Mouse (Mus musculus) stomach, postnatal 0 days (tissue): ENCODE measurements around the gene Zfp59. TPM values are rescaled to one million over a fixed set of nuclear protein-coding genes. Genes with fewer than 3 reads are reported as not detected.
A peak's percentile ranks its signal among the peaks of the same experiment; 100 is the strongest.

Experiments
- ATAC-seq: fragments of 200-750 bp; cut with Nextera tagmentation; 2 replicates; pipeline ENCODE4 v1.8.0; 2017; ENCODE audit not compliant: low FRiP score, low TSS enrichment
- DNase-seq: peaks from one replicate; pipeline ENCODE4 v3.0.0-alpha.2; 2016; ENCODE audit warnings: low spot score
- H3K27ac ChIP-seq: fragments of 300-500 bp; sonication (generic); replicated peaks from 2 replicates; pipeline ENCODE4 v1.5.1; 2014; ENCODE audit warnings: mild to moderate bottlenecking, control low read depth
- H3K27me3 ChIP-seq: fragments of 300-500 bp; sonication (generic); 2 replicates; pipeline ENCODE4 v1.6.1; 2014; ENCODE audit warnings: low read length; ENCODE audit not compliant: control insufficient read depth, insufficient read depth
- H3K36me3 ChIP-seq: fragments of 300-500 bp; sonication (generic); 2 replicates; pipeline ENCODE4 v1.6.1; 2014; ENCODE audit warnings: low read length, mixed read lengths; ENCODE audit not compliant: control insufficient read depth, insufficient read depth
- H3K4me1 ChIP-seq: fragments of 300-500 bp; sonication (generic); replicated peaks from 2 replicates; pipeline ENCODE4 v1.6.1; 2014; ENCODE audit warnings: antibody characterized with exemption; ENCODE audit not compliant: control insufficient read depth, insufficient read depth
- H3K4me2 ChIP-seq: fragments of 300-500 bp; sonication (generic); replicated peaks from 2 replicates; pipeline ENCODE4 v1.6.1; 2014; ENCODE audit warnings: low read depth, mild to moderate bottlenecking, control low read depth, moderate library complexity
- H3K4me3 ChIP-seq: fragments of 300-500 bp; sonication (generic); 2 replicates; pipeline ENCODE4 v1.5.1; 2014; ENCODE audit warnings: low read depth, low read length, control low read depth
- H3K9ac ChIP-seq: fragments of 300-500 bp; sonication (generic); 2 replicates; pipeline ENCODE4 v1.6.1; 2014; ENCODE audit warnings: mild to moderate bottlenecking, low read length, control low read depth, mixed read lengths
- H3K9me3 ChIP-seq: fragments of 300-500 bp; sonication (generic); 2 replicates; pipeline ENCODE4 v1.6.1; 2016; ENCODE audit warnings: low read length; ENCODE audit not compliant: control insufficient read depth
- CTCF ChIP-seq: IDR thresholded peaks from 2 replicates; pipeline ENCODE4 v1.5.1; 2016; ENCODE audit warnings: antibody characterized with exemption, low read depth, mild to moderate bottlenecking, moderate library complexity
- EP300 ChIP-seq: optimal IDR thresholded peaks from 2 replicates; pipeline ENCODE3; 2016; ENCODE audit warnings: antibody characterized with exemption
- WGBS: fragments of 180-500 bp; shearing (Covaris S2); extraction: QIAGEN DNeasy Blood & Tissue Kit; methylation state at CpG from one replicate; pipeline ENCODE4 v1.1.7; 2014; 5-methylcytosine and 5-hydroxymethylcytosine counted together
- polyA plus RNA-seq: library from polyadenylated mRNA; unstranded; fragments of >200 nt; fragmentation: Nextera tagmentation; extraction: Ambion mirVana; gene quantifications from 2 replicates; pipeline ENCODE4 v1.2.1, GENCODE M21; 2015

Zfp59 gene
- polyA plus RNA-seq, 1 experiment from 2014 or later, result 3.0 TPM

DNA sequence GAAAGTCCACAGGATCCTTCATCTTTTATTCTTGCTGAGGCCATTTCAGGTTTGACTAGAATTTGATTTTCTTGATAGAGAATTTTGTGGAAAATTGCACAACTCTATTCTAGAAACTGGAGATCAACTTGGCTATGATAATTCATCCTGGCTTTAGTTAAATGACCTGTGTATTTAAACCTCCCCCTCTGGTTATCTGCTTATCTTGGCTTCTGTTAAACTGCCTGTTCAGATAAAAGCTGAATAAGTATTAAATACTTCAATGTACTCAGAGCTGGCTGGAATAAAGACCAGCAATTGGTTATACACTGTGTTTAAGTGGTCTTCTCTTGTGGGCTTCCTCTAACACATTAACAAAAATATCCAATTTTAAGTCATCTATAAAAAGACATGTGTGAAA lies 15.8 kb upstream of the Zfp59 start:
- ATAC-seq, result no peak
- no peaks in the 10 kb centered on the region for H3K4me1 ChIP-seq
- H3K4me2 ChIP-seq, result no peak overlapping the region
- H3K27me3 ChIP-seq, result no peaks in the 10 kb centered on the region
- TF ChIP-seq EP300, result no peak
- no peak for TF ChIP-seq CTCF
- DNase-seq, result no peak
- no peak overlapping the region for H3K27ac ChIP-seq
- no peak overlapping the region for H3K9ac ChIP-seq
- peaks cover 3% of the 10 kb centered on the region; the same call in 1 of the 2 replicates for H3K36me3 ChIP-seq
- no peaks in the 10 kb centered on the region for H3K9me3 ChIP-seq
- H3K4me3 ChIP-seq, result no peak overlapping the region

DNA sequence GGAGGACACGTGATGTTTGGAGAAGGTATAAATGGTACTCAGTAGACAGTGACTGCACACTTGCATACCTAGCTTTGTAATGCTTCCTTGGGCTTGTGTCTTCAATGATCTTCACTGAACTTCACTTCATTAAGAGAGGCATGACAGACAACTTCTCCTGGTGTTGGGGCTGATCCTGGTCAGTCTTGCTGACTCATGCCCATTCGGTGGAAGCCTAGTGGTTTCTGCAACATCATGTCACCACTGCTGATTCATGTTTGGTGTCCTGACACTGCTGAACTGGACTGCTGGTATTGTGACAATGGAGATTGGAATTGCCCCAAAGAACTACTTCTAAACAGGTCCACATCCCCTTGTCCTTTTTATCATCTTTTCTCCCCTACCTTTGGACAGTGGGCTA lies 4.3 kb upstream of the Zfp59 start:
- Histone ChIP-seq H3K9ac (no peak overlapping the region), H3K27me3 (no peaks in the 10 kb centered on the region), H3K4me2 (no peak overlapping the region), H3K4me3 (no peak overlapping the region), H3K4me1 (no peaks in the 10 kb centered on the region), H3K27ac (no peak overlapping the region), H3K36me3 (no peaks in the 10 kb centered on the region), H3K9me3 (no peaks in the 10 kb centered on the region)
- 83% methylated on average over 2 of the region's 2 CpGs for WGBS
- DNase-seq (no peak), ATAC-seq (no peak)
- TF ChIP-seq CTCF, result no peak
- no peak for TF ChIP-seq EP300

DNA sequence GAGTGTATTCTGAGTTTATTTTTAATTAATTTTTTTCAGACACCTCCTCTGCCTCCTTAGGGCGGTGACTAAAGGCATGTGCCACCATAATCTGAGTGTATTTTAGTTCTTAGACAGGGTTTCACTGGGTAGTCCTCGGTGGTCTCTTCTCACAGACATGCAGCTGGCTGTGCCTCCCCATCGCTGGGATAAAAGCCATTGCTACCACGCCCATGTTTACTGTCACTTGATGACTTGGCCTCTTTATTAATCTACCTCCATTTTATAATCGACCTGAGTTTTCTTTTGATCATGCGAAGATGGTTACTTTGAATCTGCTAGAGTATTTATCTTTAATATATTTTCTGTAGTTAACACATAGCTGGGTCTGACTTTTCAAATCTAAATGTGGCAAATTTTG lies 511 bp upstream of the Zfp59 start:
- Histone ChIP-seq H3K4me3 (peak overlapping the region; percentile 42), H3K9ac (peak overlapping the region; percentile 56), H3K9me3 (no peaks in the 10 kb centered on the region), H3K4me2 (peak overlapping the region; percentile 34), H3K4me1 (no peaks in the 10 kb centered on the region), H3K36me3 (no peaks in the 10 kb centered on the region), H3K27ac (peak overlapping the region; percentile 50; the same call in 1 of the 2 replicates), H3K27me3 (no peaks in the 10 kb centered on the region)
- no peak for DNase-seq
- WGBS, result 17% methylated on average over 6 of the region's 6 CpGs
- TF ChIP-seq EP300, result no peak
- no peak for TF ChIP-seq CTCF
- no peak for ATAC-seq

DNA sequence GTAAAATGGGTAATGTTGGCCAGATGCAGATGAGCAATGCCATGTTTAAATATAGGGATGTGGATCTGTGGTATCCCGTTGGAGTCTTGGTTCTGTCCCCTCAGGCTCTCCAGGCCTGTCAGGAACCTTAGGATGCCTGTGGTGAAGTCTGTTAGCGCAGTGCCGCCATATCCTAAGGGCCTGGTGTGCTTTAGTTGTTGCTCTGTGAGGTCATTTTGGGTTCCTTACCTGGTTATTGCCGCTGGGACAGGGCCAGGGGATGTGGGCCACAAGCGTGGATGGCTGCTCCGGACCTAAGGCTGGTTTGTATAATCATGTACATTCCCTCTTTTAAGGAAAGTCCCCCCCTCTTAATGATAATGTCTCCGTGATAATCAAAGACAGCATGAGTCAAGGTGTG lies 1.2 kb downstream of the Zfp59 start:
- H3K4me2 ChIP-seq, result no peak overlapping the region
- no peaks in the 10 kb centered on the region for H3K4me1 ChIP-seq
- no peak for DNase-seq
- H3K9me3 ChIP-seq, result no peaks in the 10 kb centered on the region
- TF ChIP-seq CTCF, result no peak
- TF ChIP-seq EP300, result no peak
- no peak for ATAC-seq
- H3K36me3 ChIP-seq, result no peaks in the 10 kb centered on the region
- no peak overlapping the region for H3K9ac ChIP-seq
- H3K27me3 ChIP-seq, result no peaks in the 10 kb centered on the region
- no peak overlapping the region; the same call in 1 of the 2 replicates for H3K4me3 ChIP-seq
- H3K27ac ChIP-seq, result no peak overlapping the region
- 91% methylated on average over 7 of the region's 7 CpGs for WGBS

DNA sequence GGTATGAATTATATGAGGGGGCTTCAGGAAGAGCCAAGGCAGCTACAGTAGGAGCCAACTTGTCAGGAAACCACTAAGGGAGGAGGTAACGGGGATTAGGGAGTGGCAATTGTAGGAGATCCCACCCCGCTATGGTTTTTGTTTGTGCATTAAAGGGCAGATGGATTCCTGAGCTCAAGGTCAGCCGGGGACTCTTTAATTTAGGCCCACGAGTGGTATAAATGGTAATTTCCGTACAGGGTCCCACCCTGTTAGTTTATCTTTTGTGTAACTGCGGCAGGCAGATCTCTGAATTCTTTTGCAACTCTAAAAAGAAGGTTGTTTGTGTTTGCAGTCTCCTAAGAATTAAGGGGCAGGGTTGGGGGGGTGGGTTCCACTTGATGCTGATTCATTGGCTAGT lies 1.7 kb downstream of the Zfp59 start:
- ATAC-seq, result no peak
- no peaks in the 10 kb centered on the region for H3K9me3 ChIP-seq
- H3K4me3 ChIP-seq, result no peak overlapping the region
- H3K4me2 ChIP-seq, result no peak overlapping the region
- H3K9ac ChIP-seq, result no peak overlapping the region
- TF ChIP-seq CTCF (no peak), EP300 (no peak)
- H3K27me3 ChIP-seq, result no peaks in the 10 kb centered on the region
- H3K4me1 ChIP-seq, result no peaks in the 10 kb centered on the region
- peaks cover 5% of the 10 kb centered on the region; the same call in 1 of the 2 replicates for H3K36me3 ChIP-seq
- no peak overlapping the region for H3K27ac ChIP-seq
- 87% methylated on average over 6 of the region's 6 CpGs for WGBS
- DNase-seq, result no peak

DNA sequence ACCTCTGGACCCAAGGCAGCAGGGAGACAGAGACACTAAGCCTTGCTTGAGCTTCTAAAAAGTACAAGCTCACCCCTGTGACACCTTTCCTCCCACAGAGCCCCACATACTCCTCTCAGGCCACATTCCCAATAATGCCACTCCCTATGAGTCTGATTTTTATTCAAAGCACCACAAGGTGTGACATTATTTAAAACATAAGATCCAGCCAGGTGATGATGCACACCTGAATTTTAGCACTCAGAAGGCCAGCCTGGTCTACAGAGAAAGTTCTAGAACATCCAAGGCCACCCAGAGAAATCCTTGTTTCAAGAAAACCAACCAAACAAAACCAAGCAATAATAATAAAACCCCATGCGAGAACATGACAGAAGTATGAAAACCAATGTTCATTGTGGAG lies 18.8 kb downstream of the Zfp59 start, which contains the start of gene Zfp607a:
Gene Zfp607a, plus strand, starts transcription at position 301 of the 400 bp plus-strand sequence.
- Histone ChIP-seq H3K27me3 (no peaks in the 10 kb centered on the region), H3K4me3 (no peak within 1 kb of the TSS), H3K27ac (no peak within 1 kb of the TSS), H3K36me3 (peaks cover 4% of the 10 kb centered on the region; the same call in 1 of the 2 replicates), H3K4me2 (no peak within 1 kb of the TSS), H3K9ac (no peak within 1 kb of the TSS), H3K4me1 (peaks cover 5% of the 10 kb centered on the region; the same call in 1 of the 2 replicates), H3K9me3 (no peaks in the 10 kb centered on the region)
- ATAC-seq, result no peak
- WGBS, result 94% methylated on average over 1 of the region's 1 CpGs
- no peak for DNase-seq
- TF ChIP-seq CTCF, result no peak
- no peak for TF ChIP-seq EP300
